Mouse (Mus musculus) kidney, adult 2 months (tissue): ENCODE measurements at regions not wholly inside any gene's neighbourhood (a gene's known extent, or its start where the extent isn't known, plus 50 kb on each side); places are given as distances from the start of the nearest gene placed in this dataset.

ENCODE experiments used
- CTCF ChIP-seq: fragments of 200-500 bp; conservative IDR thresholded peaks from 2 replicates; pipeline ENCODE4 v1.5.1; 2011; ENCODE audit warnings: low read depth, mild to moderate bottlenecking, control low read depth, low read length, moderate library complexity, mixed read lengths; ENCODE audit not compliant: insufficient read depth, insufficient read length
- POLR2A ChIP-seq: fragments of 200-500 bp; IDR thresholded peaks from one replicate; pipeline ENCODE4 v1.6.1; 2011; ENCODE audit warnings: low read depth, low read length, control low read depth

DNA sequence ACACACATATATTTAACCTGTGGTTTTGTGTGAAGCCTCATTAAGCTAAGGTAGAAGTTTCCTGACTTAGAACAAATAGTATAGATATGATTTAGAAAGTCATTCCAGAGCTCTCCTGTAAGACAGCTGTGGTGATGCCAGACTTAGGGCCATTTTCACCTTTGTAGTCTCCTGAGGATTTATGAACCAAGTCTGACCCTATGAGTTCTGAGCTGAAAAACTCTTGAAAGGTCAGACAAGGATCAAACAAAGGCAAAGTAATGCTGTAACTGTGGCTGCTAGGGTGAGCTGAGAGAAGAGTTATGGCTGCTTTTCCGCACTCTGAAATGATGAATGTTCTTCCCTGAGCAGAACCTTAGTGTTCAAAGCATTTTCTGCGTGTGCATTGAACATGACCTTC lies 58.9 kb upstream of the Stxbp6 start:
- no peak for TF ChIP-seq POLR2A
- TF ChIP-seq CTCF = no peak
